In the genomic region with DNA sequence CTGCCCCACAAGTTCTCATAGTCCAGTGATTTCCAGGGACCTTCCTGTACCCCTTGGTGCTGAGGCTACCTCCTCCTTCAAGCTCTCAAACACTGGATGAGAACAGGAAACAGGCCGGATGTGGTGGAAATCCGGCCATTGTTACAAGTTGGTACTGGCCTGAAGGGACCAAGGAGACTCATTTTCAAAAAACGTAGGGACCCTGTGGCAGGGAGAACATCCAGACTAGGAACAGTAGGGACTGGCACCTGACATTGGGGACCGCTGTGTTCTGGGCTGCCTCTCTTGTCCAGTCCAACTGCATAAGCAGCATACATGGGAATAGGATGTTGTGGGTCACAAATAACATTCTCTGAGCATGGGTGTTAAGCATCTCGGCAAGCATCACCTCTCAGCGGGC, we compare ENCODE assay signal across 8 mouse cellular contexts. TPM values are rescaled to one million over a fixed set of nuclear protein-coding genes. Genes with fewer than 3 reads are reported as not detected.
DNase-seq lines count a peak whose midpoint lies in the region; ATAC-seq and TF ChIP-seq lines count a peak whose summit lies in the region.

No protein-coding gene starts in this region.

- H3K27me3 ChIP-seq in embryonic facial prominence, embryonic 10.5 days (replicated peaks; ENCODE audit: low read depth, poor library complexity, severe bottlenecking), result no peaks in the 10 kb centered on the region
- H3K27me3 ChIP-seq in lung, postnatal 0 days (replicated peaks; ENCODE audit: insufficient read depth, low read length), result no peaks in the 10 kb centered on the region

- H3K4me3 ChIP-seq in embryonic facial prominence, embryonic 10.5 days, result peak overlapping the region; percentile 90; the same call in 1 of the 2 replicates
- 0 out of 2 replicates have a peak overlapping the region, but pooled peaks have one; percentile 12 for H3K4me3 ChIP-seq in lung, postnatal 0 days (ENCODE audit: low read depth, low read length)

- WGBS in embryonic facial prominence, embryonic 10.5 days, result 80% methylated on average over 6 of the region's 6 CpGs
- WGBS in lung, postnatal 0 days, result 58% methylated on average over 6 of the region's 6 CpGs

- H3K27ac ChIP-seq in embryonic facial prominence, embryonic 10.5 days (replicated peaks), result no peak overlapping the region
- peak overlapping the region; percentile 77 for H3K27ac ChIP-seq in lung, postnatal 0 days (ENCODE audit: low read length)

- H3K4me2 ChIP-seq in lung, postnatal 0 days (replicated peaks; ENCODE audit: low read depth, low read length), result peak overlapping the region; percentile 92

- H3K4me1 ChIP-seq in embryonic facial prominence, embryonic 10.5 days, result peaks cover 42% of the 10 kb centered on the region
- H3K4me1 ChIP-seq in lung, postnatal 0 days (ENCODE audit: insufficient read depth, low read depth, low read length), result peaks cover 12% of the 10 kb centered on the region; the same call in 1 of the 2 replicates

- peaks cover 55% of the 10 kb centered on the region for H3K36me3 ChIP-seq in embryonic facial prominence, embryonic 10.5 days (replicated peaks)
- peaks cover 33% of the 10 kb centered on the region for H3K36me3 ChIP-seq in lung, postnatal 0 days (ENCODE audit: insufficient read depth, low read length)

- TF ChIP-seq CTCF in lung, postnatal 0 days (IDR thresholded peaks at IDR 0.05), result no peak

- peak; percentile 87 for TF ChIP-seq EP300 in lung, postnatal 0 days (IDR thresholded peaks at IDR 0.05)

- ATAC-seq in lung, postnatal 0 days, result 0 out of 2 replicates have a peak, but pooled peaks have one; percentile 9
- no peak for ATAC-seq in erythroid progenitor cell, adult 5-6 weeks (replicated peaks; ENCODE audit: low FRiP score, poor library complexity, severe bottlenecking)

- H3K9me3 ChIP-seq in embryonic facial prominence, embryonic 10.5 days, result no peaks in the 10 kb centered on the region
- H3K9me3 ChIP-seq in lung, postnatal 0 days (ENCODE audit: low read length), result no peaks in the 10 kb centered on the region

- DNase-seq in embryonic facial prominence, embryonic 10.5 days (ENCODE audit: low spot score), result no peak
- peak; percentile 60 to 83 for DNase-seq in heart, adult 9 months (ENCODE audit: low spot score in 2 of 2)
- DNase-seq in kidney, adult 8-10 months, result peak; percentile 54 to 62
- DNase-seq in lung, postnatal 0 days (ENCODE audit: low spot score), result peak; percentile 58
- DNase-seq in frontal cortex, postnatal 14 days (ENCODE audit: low spot score in 2 of 2), result no peak
- DNase-seq in urinary bladder, postnatal 10 days (ENCODE audit: low spot score), result no peak
- DNase-seq in cerebellum, adult 11-12 months, result no peak

- H3K9ac ChIP-seq in lung, postnatal 0 days (replicated peaks; ENCODE audit: low read depth), result no peak overlapping the region

RNA-seq across cellular contexts. Expression of gene Taok2, which starts 3.5 kb away (rescaled TPM):
- 55.3 and 56.9 TPM in 2 replicates for polyA plus RNA-seq in embryonic facial prominence, embryonic 10.5 days (2016; fragmentation: Nextera tagmentation; extraction: Ambion mirVana)
- 36.1 and 39.0 TPM in 2 replicates for polyA plus RNA-seq in lung, postnatal 0 days (2015; fragmentation: Nextera tagmentation; extraction: Ambion mirVana)
- 23.1 and 38.2 TPM in 2 replicates for total RNA-seq in erythroid progenitor cell, adult 5-6 weeks (2015; ENCODE audit: low replicate concordance)
- 65.6 and 76.2 TPM in 2 replicates for total RNA-seq in erythroid progenitor cell, adult 5-6 weeks (2017; ENCODE audit: low replicate concordance)

RNA-seq across cellular contexts. Expression of gene Ino80e, which starts 18.9 kb away (rescaled TPM):
- polyA plus RNA-seq in embryonic facial prominence, embryonic 10.5 days (2016; fragmentation: Nextera tagmentation; extraction: Ambion mirVana), result 114 and 118 TPM in 2 replicates
- polyA plus RNA-seq in lung, postnatal 0 days (2015; fragmentation: Nextera tagmentation; extraction: Ambion mirVana), result 52.2 and 54.7 TPM in 2 replicates
- total RNA-seq in erythroid progenitor cell, adult 5-6 weeks (2015; ENCODE audit: low replicate concordance), result 19.1 and 20.1 TPM in 2 replicates
- 20.2 and 30.4 TPM in 2 replicates for total RNA-seq in erythroid progenitor cell, adult 5-6 weeks (2017; ENCODE audit: low replicate concordance)

RNA-seq across cellular contexts. Expression of gene Hirip3, which starts 19.3 kb away (rescaled TPM):
- 49.3 and 57.0 TPM in 2 replicates for polyA plus RNA-seq in embryonic facial prominence, embryonic 10.5 days (2016; fragmentation: Nextera tagmentation; extraction: Ambion mirVana)
- polyA plus RNA-seq in lung, postnatal 0 days (2015; fragmentation: Nextera tagmentation; extraction: Ambion mirVana), result 8.4 and 9.3 TPM in 2 replicates
- 50.8 and 63.3 TPM in 2 replicates for total RNA-seq in erythroid progenitor cell, adult 5-6 weeks (2015; ENCODE audit: low replicate concordance)
- total RNA-seq in erythroid progenitor cell, adult 5-6 weeks (2017; ENCODE audit: low replicate concordance), result 193 and 296 TPM in 2 replicates

RNA-seq across cellular contexts. Expression of gene Doc2a, which starts 33.8 kb away (rescaled TPM):
- 3.1 and 5.5 TPM in 2 replicates for polyA plus RNA-seq in embryonic facial prominence, embryonic 10.5 days (2016; fragmentation: Nextera tagmentation; extraction: Ambion mirVana)
- 0.20 and 0.33 TPM in 2 replicates for polyA plus RNA-seq in lung, postnatal 0 days (2015; fragmentation: Nextera tagmentation; extraction: Ambion mirVana)
- total RNA-seq in erythroid progenitor cell, adult 5-6 weeks (2015; ENCODE audit: low replicate concordance), result not detected in 2 replicates
- not detected in 2 replicates for total RNA-seq in erythroid progenitor cell, adult 5-6 weeks (2017; ENCODE audit: low replicate concordance)

RNA-seq across cellular contexts. Expression of gene Tmem219, which starts 41.7 kb away (rescaled TPM):
- 16.7 and 21.3 TPM in 2 replicates for polyA plus RNA-seq in embryonic facial prominence, embryonic 10.5 days (2016; fragmentation: Nextera tagmentation; extraction: Ambion mirVana)
- 42.5 and 45.0 TPM in 2 replicates for polyA plus RNA-seq in lung, postnatal 0 days (2015; fragmentation: Nextera tagmentation; extraction: Ambion mirVana)
- 3.2 and 5.4 TPM in 2 replicates for total RNA-seq in erythroid progenitor cell, adult 5-6 weeks (2015; ENCODE audit: low replicate concordance)
- 4.0 and 10.4 TPM in 2 replicates for total RNA-seq in erythroid progenitor cell, adult 5-6 weeks (2017; ENCODE audit: low replicate concordance)

Comparison
In these comparisons a context has a peak if more than half of its experiments do, and no peak if none do; other contexts are left out.
1. DNase-seq: peak in heart, adult 9 months (2 of 2), kidney, adult 8-10 months (2 of 2) and lung, postnatal 0 days (single experiment); none in embryonic facial prominence, embryonic 10.5 days (single experiment), frontal cortex, postnatal 14 days (0 of 2), urinary bladder, postnatal 10 days (single experiment) and cerebellum, adult 11-12 months (single experiment).